Mouse (Mus musculus) T-helper 2 cell (primary cell): ENCODE measurements around the gene Herc1.

Experiments
- in situ Hi-C: fragments of 300-600 bp; cut with MboI, MseI; formaldehyde crosslinking; loops from one replicate; pipeline ENCODE4 v1.15.1; 2025; ENCODE audit warnings: high pct_unique_total_duplicates

The Herc1 gene

GRCm38 (mm10) chr9:66349860-66350787 is at the start of gene Herc1:
TSS of gene Herc1 (plus strand) at chr9:66350450.
- in situ Hi-C loops: no loop called here

- in situ Hi-C loops: no loop called here
These were observed 45.7 kb upstream of the Herc1 start for GRCm38 (mm10) chr9:66304320-66305090.

- in situ Hi-C loops: no loop called here
These were observed 44.8 kb upstream of the Herc1 start for GRCm38 (mm10) chr9:66305121-66306112.

- in situ Hi-C loops: no loop called here
These were observed 43.8 kb upstream of the Herc1 start for GRCm38 (mm10) chr9:66306414-66306813.

GRCm38 (mm10) chr9:66307341-66307740 is 42.9 kb upstream of the Herc1 start:
- in situ Hi-C loops: no loop called here

GRCm38 (mm10) chr9:66308741-66309140 is 41.5 kb upstream of the Herc1 start:
- in situ Hi-C loops: no loop called here

- in situ Hi-C loops: no loop called here
These were observed 38.8 kb upstream of the Herc1 start for GRCm38 (mm10) chr9:66311458-66311857.

GRCm38 (mm10) chr9:66316603-66317002 is 33.6 kb upstream of the Herc1 start:
- in situ Hi-C loops: no loop called here

GRCm38 (mm10) chr9:66322010-66322931 is 28.0 kb upstream of the Herc1 start:
- in situ Hi-C loops: no loop called here

- in situ Hi-C loops: no loop called here
These were observed 23.4 kb upstream of the Herc1 start for GRCm38 (mm10) chr9:66326879-66327278.

- in situ Hi-C loops: no loop called here
These were observed 20.8 kb upstream of the Herc1 start for GRCm38 (mm10) chr9:66329474-66329873.

- in situ Hi-C loops: no loop called here
These were observed 19.8 kb upstream of the Herc1 start for GRCm38 (mm10) chr9:66330437-66330836.

- in situ Hi-C loops: no loop called here
These were observed 18.7 kb upstream of the Herc1 start for GRCm38 (mm10) chr9:66331548-66331947.

- in situ Hi-C loops: no loop called here
These were observed 17.9 kb upstream of the Herc1 start for GRCm38 (mm10) chr9:66332393-66332792.

- in situ Hi-C loops: no loop called here
These were observed 13.0 kb upstream of the Herc1 start for GRCm38 (mm10) chr9:66337280-66337679.

GRCm38 (mm10) chr9:66338005-66338782 is 12.1 kb upstream of the Herc1 start:
- in situ Hi-C loops: no loop called here

GRCm38 (mm10) chr9:66339714-66340113 is 10.5 kb upstream of the Herc1 start:
- in situ Hi-C loops: no loop called here

GRCm38 (mm10) chr9:66340394-66341094 is 9.7 kb upstream of the Herc1 start:
- in situ Hi-C loops: no loop called here
